Mouse (Mus musculus) E14TG2a.4 (cell line): ENCODE data around the gene Nlgn2.

Experiments used
- CTCF ChIP-seq: conservative IDR thresholded peaks from 2 replicates; pipeline ENCODE4 v1.5.1; 2014; ENCODE audit warnings: low read length
- NANOG ChIP-seq: IDR thresholded peaks from 2 replicates; pipeline ENCODE4 v1.6.1; 2014; ENCODE audit warnings: borderline replicate concordance, low read length, mixed read lengths
- POU5F1 ChIP-seq: IDR thresholded peaks from 2 replicates; pipeline ENCODE4 v1.6.1; 2014; ENCODE audit warnings: low read length, borderline replicate concordance

DNA sequence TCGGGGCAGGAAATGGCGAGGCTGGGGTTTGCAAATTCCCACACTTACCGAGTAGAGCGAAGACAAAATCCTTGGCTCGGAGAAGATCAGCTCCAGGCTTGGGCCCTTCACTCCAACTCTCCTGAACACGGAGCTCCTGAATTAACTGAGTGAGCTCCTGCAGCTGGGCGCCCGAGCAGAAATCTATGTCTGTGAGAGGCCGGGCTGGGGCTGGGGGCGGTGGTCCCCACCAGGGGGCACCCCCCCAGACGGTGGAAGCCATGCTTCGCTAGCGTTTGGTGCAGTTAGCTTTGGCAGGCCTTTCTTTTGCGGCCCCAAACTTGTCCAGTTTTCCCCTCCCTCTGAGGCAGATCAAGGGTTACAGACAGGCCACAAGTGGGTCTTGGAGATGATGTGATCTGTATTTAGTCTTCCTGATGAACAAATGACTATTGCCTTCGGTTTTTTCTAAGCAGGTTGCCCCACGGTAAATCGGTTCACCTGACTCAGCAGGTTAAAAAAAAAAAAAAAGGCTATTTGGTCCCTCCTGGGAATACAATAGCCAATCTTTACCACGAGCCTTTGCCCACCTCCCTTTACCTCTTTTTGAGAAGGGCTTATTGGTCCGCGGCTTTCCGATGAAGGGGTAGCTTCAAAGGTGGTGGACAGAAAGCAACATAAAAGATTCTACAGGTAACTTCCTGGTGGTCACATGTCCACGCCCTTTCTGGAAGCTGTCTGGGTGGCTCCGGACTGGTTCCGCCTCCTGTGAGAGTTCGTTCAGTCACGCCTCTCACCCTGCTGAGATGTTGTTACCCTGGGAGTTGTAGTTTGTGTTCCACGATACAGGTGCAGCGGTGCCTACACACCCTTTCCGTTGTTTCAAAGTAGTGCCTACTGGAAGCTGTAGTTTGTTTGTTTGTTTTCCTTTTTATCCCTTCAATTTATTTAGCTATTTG is 32.3 kb downstream of the Nlgn2 start, which contains the start of gene Tmem102:
- TF ChIP-seq CTCF (no peak), NANOG (no peak), POU5F1 (no peak)
